Mouse (Mus musculus) CD4-positive, CD25-positive, alpha-beta regulatory T cell, adult 4 months (primary cell): ENCODE measurements at regions not wholly inside any gene's neighbourhood (a gene's known extent, or its start where the extent isn't known, plus 50 kb on each side); places are given as distances from the start of the nearest gene placed in this dataset.

ENCODE experiments used
- ATAC-seq: one replicate; pipeline ENCODE4 v1.8.0; 2017

- no peak for ATAC-seq
These were observed 487.7 kb upstream of the Cdh4 start for GRCm38 (mm10) chr2:178954420-178955067.

- ATAC-seq = no peak
These were observed 483.4 kb upstream of the Cdh4 start for GRCm38 (mm10) chr2:178958829-178959228.

- ATAC-seq = no peak
These were observed 482.6 kb upstream of the Cdh4 start for GRCm38 (mm10) chr2:178959603-178960002.

GRCm38 (mm10) chr2:178967584-178968365 lies 474.5 kb upstream of the Cdh4 start:
- no peak for ATAC-seq

- no peak for ATAC-seq
These were observed 472.5 kb upstream of the Cdh4 start for GRCm38 (mm10) chr2:178969732-178970131.

- ATAC-seq = no peak
These were observed 466.9 kb upstream of the Cdh4 start for GRCm38 (mm10) chr2:178975366-178975765.

GRCm38 (mm10) chr2:178976046-178976445 lies 466.2 kb upstream of the Cdh4 start:
- ATAC-seq = no peak

- no peak for ATAC-seq
These were observed 465.7 kb upstream of the Cdh4 start for GRCm38 (mm10) chr2:178976495-178976894.

- no peak for ATAC-seq
These were observed 462.8 kb upstream of the Cdh4 start for GRCm38 (mm10) chr2:178979451-178979850.

GRCm38 (mm10) chr2:178981736-178982502 lies 460.3 kb upstream of the Cdh4 start:
- no peak for ATAC-seq

GRCm38 (mm10) chr2:178983801-178984200 lies 458.4 kb upstream of the Cdh4 start:
- no peak for ATAC-seq

- no peak for ATAC-seq
These were observed 454.3 kb upstream of the Cdh4 start for GRCm38 (mm10) chr2:178987935-178988334.

GRCm38 (mm10) chr2:178989291-178989690 lies 452.9 kb upstream of the Cdh4 start:
- no peak for ATAC-seq

- no peak for ATAC-seq
These were observed 452.4 kb upstream of the Cdh4 start for GRCm38 (mm10) chr2:178989784-178990183.

GRCm38 (mm10) chr2:178990959-178991358 lies 451.3 kb upstream of the Cdh4 start:
- no peak for ATAC-seq

- ATAC-seq = no peak
These were observed 449.7 kb upstream of the Cdh4 start for GRCm38 (mm10) chr2:178992334-178993116.

- no peak for ATAC-seq
These were observed 444.3 kb upstream of the Cdh4 start for GRCm38 (mm10) chr2:178997921-178998320.

- ATAC-seq = no peak
These were observed 441.7 kb upstream of the Cdh4 start for GRCm38 (mm10) chr2:179000448-179001081.

GRCm38 (mm10) chr2:179007766-179008165 lies 434.5 kb upstream of the Cdh4 start:
- ATAC-seq = no peak

- ATAC-seq = no peak
These were observed 428.2 kb upstream of the Cdh4 start for GRCm38 (mm10) chr2:179013891-179014593.

GRCm38 (mm10) chr2:179022675-179023194 lies 419.5 kb upstream of the Cdh4 start:
- ATAC-seq = no peak
